Mouse (Mus musculus) forebrain, embryonic 12.5 days (tissue): ENCODE measurements around the gene Ikbip. TPM values are rescaled to one million over a fixed set of nuclear protein-coding genes. Genes with fewer than 3 reads are reported as not detected.

Experiments
- ATAC-seq: fragments of 200-750 bp; cut with Nextera tagmentation; 2 replicates; pipeline ENCODE4 v1.8.0; 2017; ENCODE audit warnings: moderate TSS enrichment; ENCODE audit not compliant: low FRiP score
- H3K27ac ChIP-seq: fragments of 300-500 bp; sonication (generic); 2 replicates; pipeline ENCODE4 v1.5.1; 2016; ENCODE audit warnings: mild to moderate bottlenecking
- H3K27me3 ChIP-seq: fragments of 300-500 bp; sonication (generic); 2 replicates; pipeline ENCODE4 v1.6.1; 2016; ENCODE audit warnings: mild to moderate bottlenecking
- H3K36me3 ChIP-seq: fragments of 300-500 bp; sonication (generic); replicated peaks from 2 replicates; pipeline ENCODE4 v1.6.1; 2016; ENCODE audit warnings: mild to moderate bottlenecking
- H3K4me1 ChIP-seq: fragments of 300-500 bp; sonication (generic); 2 replicates; pipeline ENCODE4 v1.6.1; 2016
- H3K4me2 ChIP-seq: fragments of 300-500 bp; sonication (generic); 2 replicates; pipeline ENCODE4 v1.6.1; 2016; ENCODE audit warnings: mild to moderate bottlenecking, moderate library complexity
- H3K4me3 ChIP-seq: fragments of 300-500 bp; sonication (generic); replicated peaks from 2 replicates; pipeline ENCODE4 v1.5.1; 2016; ENCODE audit warnings: mild to moderate bottlenecking
- H3K9ac ChIP-seq: fragments of 300-500 bp; sonication (generic); 2 replicates; pipeline ENCODE4 v1.6.1; 2016; ENCODE audit warnings: mild to moderate bottlenecking
- H3K9me3 ChIP-seq: fragments of 300-500 bp; sonication (generic); 2 replicates; pipeline ENCODE4 v1.6.1; 2016
- WGBS: fragments of 180-500 bp; shearing (Covaris S2); methylation state at CpG from one replicate; pipeline ENCODE4 v1.1.7; 2016; 5-methylcytosine and 5-hydroxymethylcytosine counted together
- polyA plus RNA-seq: library from polyadenylated mRNA; unstranded; fragments of >200 nt; fragmentation: Nextera tagmentation; extraction: Ambion mirVana; gene quantifications from 2 replicates; pipeline ENCODE4 v1.2.1, GENCODE M21; 2016

Gene Ikbip
- polyA plus RNA-seq, 1 experiment from 2014 or later, result 19.4 TPM

GRCm38 (mm10) chr10:91142654-91143191 is 60.0 kb downstream of the Ikbip start:
- no peaks in the 10 kb centered on the region; the same call in 1 of the 2 replicates for H3K4me1 ChIP-seq
- peaks cover 23% of the 10 kb centered on the region for H3K36me3 ChIP-seq
- no peak overlapping the region for H3K27ac ChIP-seq
- H3K4me2 ChIP-seq, result no peak overlapping the region
- whole genome bisulfite sequencing, result 82% methylated on average over 10 of the region's 10 CpGs
- no peak overlapping the region for H3K4me3 ChIP-seq
- H3K9ac ChIP-seq, result no peak overlapping the region
- H3K9me3 ChIP-seq, result no peaks in the 10 kb centered on the region
- H3K27me3 ChIP-seq, result no peaks in the 10 kb centered on the region
- ATAC-seq, result no peak

- no peak for ATAC-seq
- Histone ChIP-seq H3K4me2 (no peak overlapping the region), H3K27me3 (no peaks in the 10 kb centered on the region), H3K27ac (0 out of 2 replicates have a peak overlapping the region, but pooled peaks have one; percentile 25), H3K4me1 (no peaks in the 10 kb centered on the region), H3K9me3 (no peaks in the 10 kb centered on the region), H3K9ac (no peak overlapping the region), H3K36me3 (peaks cover 29% of the 10 kb centered on the region), H3K4me3 (no peak overlapping the region)
- 81% methylated on average over 18 of the region's 18 CpGs for WGBS
Measured at GRCm38 (mm10) chr10:91143313-91144230, 60.8 kb downstream of the Ikbip start.

GRCm38 (mm10) chr10:91145413-91145812 is 62.7 kb downstream of the Ikbip start:
- Histone ChIP-seq H3K9ac (no peak overlapping the region), H3K9me3 (no peaks in the 10 kb centered on the region), H3K27ac (no peak overlapping the region), H3K4me2 (no peak overlapping the region), H3K36me3 (peaks cover 48% of the 10 kb centered on the region), H3K4me3 (no peak overlapping the region), H3K4me1 (no peaks in the 10 kb centered on the region), H3K27me3 (no peaks in the 10 kb centered on the region)
- 95% methylated on average over 7 of the region's 7 CpGs for WGBS
- peak; percentile 7; the same call in 1 of the 2 replicates for ATAC-seq

Other genes starting within 250 kb of the Ikbip start
- gene Apaf1, start 170 bp upstream of the Ikbip start, polyA plus RNA-seq, result 29.7 and 31.6 TPM in 2 replicates
- 359 and 369 TPM in 2 replicates for gene Slc25a3, start 41.1 kb downstream of the Ikbip start, polyA plus RNA-seq
- gene Tmpo, start 98.4 kb downstream of the Ikbip start, polyA plus RNA-seq, result 426 and 438 TPM in 2 replicates